Mouse (Mus musculus) hindbrain, embryonic 12.5 days (tissue): Measurements from ENCODE around the gene Plekho1. TPM values are rescaled to one million over a fixed set of nuclear protein-coding genes. Genes with fewer than 3 reads are reported as not detected.
"Not testable (repeated sequence)": the region's sequence is repeated elsewhere in the genome, so short reads cannot be mapped to it uniquely, and the experiment has no call there.

Source experiments
- ATAC-seq: fragments of 200-750 bp; cut with Nextera tagmentation; 2 replicates; pipeline ENCODE4 v1.8.0; 2017; ENCODE audit warnings: moderate TSS enrichment; ENCODE audit not compliant: low FRiP score
- H3K27ac ChIP-seq: fragments of 300-500 bp; sonication (generic); 2 replicates; pipeline ENCODE4 v1.5.1; 2016; ENCODE audit warnings: mild to moderate bottlenecking
- H3K27me3 ChIP-seq: fragments of 300-500 bp; sonication (generic); 2 replicates; pipeline ENCODE4 v1.6.1; 2016; ENCODE audit warnings: mild to moderate bottlenecking
- H3K36me3 ChIP-seq: fragments of 300-500 bp; sonication (generic); 2 replicates; pipeline ENCODE4 v1.6.1; 2016; ENCODE audit warnings: mild to moderate bottlenecking
- H3K4me1 ChIP-seq: fragments of 300-500 bp; sonication (generic); 2 replicates; pipeline ENCODE4 v1.6.1; 2016
- H3K4me2 ChIP-seq: fragments of 300-500 bp; sonication (generic); replicated peaks from 2 replicates; pipeline ENCODE4 v1.6.1; 2016; ENCODE audit warnings: mild to moderate bottlenecking
- H3K4me3 ChIP-seq: fragments of 300-500 bp; sonication (generic); 2 replicates; pipeline ENCODE4 v1.5.1; 2016; ENCODE audit warnings: mild to moderate bottlenecking
- H3K9ac ChIP-seq: fragments of 300-500 bp; sonication (generic); 2 replicates; pipeline ENCODE4 v1.6.1; 2016; ENCODE audit warnings: mild to moderate bottlenecking, moderate library complexity
- H3K9me3 ChIP-seq: fragments of 300-500 bp; sonication (generic); replicated peaks from 2 replicates; pipeline ENCODE4 v1.6.1; 2016; ENCODE audit warnings: mild to moderate bottlenecking
- WGBS: fragments of 180-500 bp; shearing (Covaris S2); methylation state at CpG from one replicate; pipeline ENCODE4 v1.1.7; 2016; 5-methylcytosine and 5-hydroxymethylcytosine counted together
- polyA plus RNA-seq: library from polyadenylated mRNA; unstranded; fragments of >200 nt; fragmentation: Nextera tagmentation; extraction: Ambion mirVana; gene quantifications from 2 replicates; pipeline ENCODE4 v1.2.1, GENCODE M21; 2016

The Plekho1 gene
- polyA plus RNA-seq, 1 experiment from 2014 or later = 79.3 TPM

DNA sequence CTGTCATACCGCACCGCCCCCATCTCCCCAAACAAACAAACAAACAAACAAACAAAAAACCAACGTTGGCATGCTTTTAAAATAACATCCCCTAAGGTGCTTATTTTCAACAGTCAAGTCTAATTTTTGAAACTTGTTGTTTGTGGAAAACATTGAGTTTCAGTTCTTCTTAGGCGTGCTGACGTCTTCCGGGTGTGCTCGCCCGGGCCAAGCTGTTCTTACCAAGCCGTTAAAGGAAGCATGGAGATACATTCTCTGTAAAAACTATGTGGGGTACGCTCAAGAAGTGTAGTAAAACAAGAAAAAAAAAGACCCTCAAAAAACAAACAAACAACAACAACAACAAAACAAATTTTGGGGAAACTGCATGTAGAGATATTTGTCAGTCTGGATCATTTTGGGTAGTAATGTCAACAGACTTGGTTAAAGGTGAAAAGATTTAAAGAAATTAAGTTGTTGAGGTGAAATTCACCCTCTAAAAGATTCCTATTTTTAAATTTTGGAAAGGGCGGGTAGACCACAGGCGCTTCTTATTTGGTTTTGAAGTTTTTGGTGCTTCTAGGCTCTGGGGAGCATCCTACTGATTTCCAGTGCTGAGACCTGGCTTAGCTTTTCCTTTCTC is 23.4 kb downstream of the Plekho1 start:
- H3K27ac ChIP-seq = peak overlapping the region; percentile 81
- 0 out of 2 replicates have a peak overlapping the region, but pooled peaks have one; percentile 23 for H3K4me3 ChIP-seq
- 0 out of 2 replicates have a peak overlapping the region, but pooled peaks have one; percentile 41 for H3K9ac ChIP-seq

GRCm38 (mm10) chr3:95970661-95971060 is 25.1 kb downstream of the Plekho1 start:
- 62% methylated on average over 7 of the region's 7 CpGs for WGBS
- not testable (repeated sequence) for H3K4me3 ChIP-seq, ATAC-seq, H3K36me3 ChIP-seq, H3K9ac ChIP-seq, H3K4me2 ChIP-seq, H3K27me3 ChIP-seq, H3K27ac ChIP-seq, H3K9me3 ChIP-seq
- peaks cover 16% of the 10 kb centered on the region for H3K4me1 ChIP-seq

More for the DNA sequence above, 23.4 kb downstream of the Plekho1 start:
- 73% methylated on average over 12 of the region's 12 CpGs for WGBS
- Histone ChIP-seq H3K4me2 (peak overlapping the region; percentile 56), H3K27me3 (no peaks in the 10 kb centered on the region), H3K36me3 (no peaks in the 10 kb centered on the region), H3K4me1 (peaks cover 13% of the 10 kb centered on the region), H3K9me3 (no peaks in the 10 kb centered on the region)
- ATAC-seq = no peak

DNA sequence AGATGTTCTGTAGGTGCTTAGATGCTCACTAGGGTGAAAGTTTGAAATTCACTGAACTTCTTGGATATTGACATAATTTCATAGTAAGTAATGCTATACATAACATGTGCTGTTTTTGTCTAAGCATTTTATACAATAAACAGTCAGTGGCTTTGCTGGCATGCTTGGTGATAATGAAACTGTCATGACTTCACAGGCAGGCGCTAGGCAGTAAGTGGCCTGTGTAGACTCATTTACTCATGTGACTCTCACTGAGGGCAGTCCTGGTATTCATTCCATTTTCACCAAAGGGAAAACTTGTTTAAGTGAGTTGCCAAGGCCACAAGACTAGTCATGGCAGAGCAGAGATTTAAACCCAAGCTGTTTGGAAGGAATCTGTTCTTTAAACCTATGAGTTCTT is 26.5 kb downstream of the Plekho1 start:
- 89% methylated on average over 1 of the region's 1 CpGs for WGBS
- H3K27me3 ChIP-seq = 0 out of 2 replicates have a peak, but pooled peaks cover 4% of the 10 kb centered on the region

GRCm38 (mm10) chr3:95965518-95966451 is 30.0 kb downstream of the Plekho1 start:
- ATAC-seq = no peak
- Histone ChIP-seq H3K4me3 (no peak overlapping the region), H3K27me3 (0 out of 2 replicates have a peak, but pooled peaks cover 4% of the 10 kb centered on the region), H3K9ac (0 out of 2 replicates have a peak overlapping the region, but pooled peaks have one; percentile 14), H3K4me2 (peak overlapping the region; percentile 32), H3K4me1 (peaks cover 3% of the 10 kb centered on the region; the same call in 1 of the 2 replicates), H3K36me3 (no peaks in the 10 kb centered on the region), H3K9me3 (no peaks in the 10 kb centered on the region), H3K27ac (no peak overlapping the region)
- WGBS = 14% methylated on average over 7 of the region's 7 CpGs

More for the DNA sequence above, 26.5 kb downstream of the Plekho1 start:
- H3K4me1 ChIP-seq = peaks cover 16% of the 10 kb centered on the region
- H3K4me2 ChIP-seq = no peak overlapping the region
- no peaks in the 10 kb centered on the region for H3K9me3 ChIP-seq
- H3K4me3 ChIP-seq = no peak overlapping the region
- no peak overlapping the region for H3K27ac ChIP-seq
- ATAC-seq = no peak
- H3K36me3 ChIP-seq = no peaks in the 10 kb centered on the region
- H3K9ac ChIP-seq = no peak overlapping the region

DNA sequence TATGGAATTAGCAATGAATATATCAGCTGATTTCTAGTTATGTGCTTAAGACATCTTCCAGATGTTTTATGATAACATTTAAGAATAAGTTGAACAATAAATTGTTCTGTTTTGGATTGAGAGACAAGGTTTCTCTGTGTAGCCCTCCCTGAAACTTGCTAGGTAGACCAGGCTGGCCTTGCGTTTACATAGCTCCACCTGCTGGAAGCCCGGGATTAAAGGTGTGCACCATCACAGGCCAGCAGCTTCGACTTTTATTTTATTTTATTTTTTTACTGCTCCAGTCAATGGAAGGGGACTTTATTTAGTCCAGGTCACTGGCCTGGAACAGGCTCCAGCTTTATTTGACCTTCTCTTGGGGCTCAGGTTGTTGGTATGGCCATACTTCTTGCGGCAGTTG is 32.1 kb downstream of the Plekho1 start:
- 48% methylated on average over 4 of the region's 4 CpGs for WGBS
- Histone ChIP-seq H3K4me2 (no peak overlapping the region), H3K9me3 (no peaks in the 10 kb centered on the region), H3K4me1 (peaks cover 3% of the 10 kb centered on the region; the same call in 1 of the 2 replicates), H3K9ac (no peak overlapping the region), H3K27ac (no peak overlapping the region), H3K27me3 (0 out of 2 replicates have a peak, but pooled peaks cover 4% of the 10 kb centered on the region), H3K4me3 (no peak overlapping the region), H3K36me3 (no peaks in the 10 kb centered on the region)
- ATAC-seq = no peak

- no peak for ATAC-seq
- Histone ChIP-seq H3K9me3 (no peaks in the 10 kb centered on the region), H3K4me1 (peaks cover 3% of the 10 kb centered on the region; the same call in 1 of the 2 replicates), H3K4me3 (no peak overlapping the region), H3K27me3 (0 out of 2 replicates have a peak, but pooled peaks cover 4% of the 10 kb centered on the region), H3K4me2 (no peak overlapping the region), H3K9ac (no peak overlapping the region), H3K27ac (no peak overlapping the region), H3K36me3 (no peaks in the 10 kb centered on the region)
- 37% methylated on average over 2 of the region's 2 CpGs for WGBS
These were observed 32.6 kb downstream of the Plekho1 start for GRCm38 (mm10) chr3:95963230-95963629.

DNA sequence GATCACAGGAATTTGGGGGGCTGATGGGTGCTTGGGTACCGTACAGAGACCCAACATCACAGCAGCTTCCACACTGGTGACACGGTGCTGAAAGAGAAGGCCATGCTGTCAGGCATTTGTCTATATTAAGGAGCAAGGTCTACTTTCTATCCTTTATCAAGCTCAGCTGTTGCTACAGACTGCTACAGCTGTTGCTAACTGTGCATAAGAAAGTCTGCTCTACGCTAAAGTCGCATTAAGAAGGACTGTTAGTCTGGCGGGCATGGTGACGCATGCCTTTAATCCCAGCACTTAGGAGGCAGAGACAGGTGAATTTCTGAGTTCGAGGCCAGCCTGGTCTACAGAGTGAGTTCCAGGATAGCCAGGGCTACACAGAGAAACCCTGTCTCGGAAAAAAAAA is 33.6 kb downstream of the Plekho1 start:
- ATAC-seq, H3K36me3 ChIP-seq, H3K27me3 ChIP-seq, H3K27ac ChIP-seq, H3K4me3 ChIP-seq, H3K4me1 ChIP-seq, H3K4me2 ChIP-seq, H3K9me3 ChIP-seq, H3K9ac ChIP-seq: not testable (repeated sequence)
- 82% methylated on average over 8 of the region's 8 CpGs for WGBS

- no peak overlapping the region for H3K27ac ChIP-seq
- no peak for ATAC-seq
- no peaks in the 10 kb centered on the region for H3K36me3 ChIP-seq
- H3K4me1 ChIP-seq = no peaks in the 10 kb centered on the region
- H3K9ac ChIP-seq = no peak overlapping the region
- no peak overlapping the region for H3K4me3 ChIP-seq
- no peaks in the 10 kb centered on the region for H3K9me3 ChIP-seq
- WGBS = 96% methylated on average over 1 of the region's 1 CpGs
- no peaks in the 10 kb centered on the region for H3K27me3 ChIP-seq
- H3K4me2 ChIP-seq = no peak overlapping the region
These were observed 36.0 kb downstream of the Plekho1 start for GRCm38 (mm10) chr3:95959807-95960206.

DNA sequence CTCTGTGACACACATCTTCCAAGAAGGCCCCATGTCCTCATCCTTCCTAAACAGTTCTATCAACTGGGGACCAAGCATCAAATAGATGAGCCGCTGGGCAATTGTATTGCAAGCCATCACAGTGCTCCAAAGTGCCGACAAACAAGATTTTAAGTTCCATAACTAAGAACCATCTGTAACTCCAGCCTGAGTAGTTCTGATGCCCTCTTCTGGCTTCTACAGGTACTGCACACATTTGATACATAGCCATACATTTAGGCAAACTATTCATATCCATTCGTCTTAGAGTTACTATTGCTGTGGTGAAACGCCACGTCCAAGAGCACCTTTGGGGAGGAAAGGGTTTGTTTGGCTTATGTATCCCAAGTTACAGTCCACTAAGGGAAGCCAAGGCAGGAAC is 36.7 kb downstream of the Plekho1 start:
- no peaks in the 10 kb centered on the region for H3K27me3 ChIP-seq
- no peaks in the 10 kb centered on the region for H3K9me3 ChIP-seq
- no peak overlapping the region for H3K9ac ChIP-seq
- H3K27ac ChIP-seq = no peak overlapping the region
- ATAC-seq = no peak
- H3K4me1 ChIP-seq = no peaks in the 10 kb centered on the region
- no peak overlapping the region for H3K4me3 ChIP-seq
- H3K4me2 ChIP-seq = no peak overlapping the region
- WGBS = 82% methylated on average over 5 of the region's 5 CpGs
- no peaks in the 10 kb centered on the region for H3K36me3 ChIP-seq

- H3K9ac ChIP-seq = no peak overlapping the region
- WGBS = 73% methylated on average over 8 of the region's 8 CpGs
- H3K4me3 ChIP-seq = no peak overlapping the region
- no peaks in the 10 kb centered on the region for H3K27me3 ChIP-seq
- no peak overlapping the region for H3K4me2 ChIP-seq
- H3K36me3 ChIP-seq = no peaks in the 10 kb centered on the region
- H3K9me3 ChIP-seq = no peaks in the 10 kb centered on the region
- 0 out of 2 replicates have a peak, but pooled peaks cover 8% of the 10 kb centered on the region for H3K4me1 ChIP-seq
- H3K27ac ChIP-seq = no peak overlapping the region
- ATAC-seq = no peak
These were observed 38.2 kb downstream of the Plekho1 start for GRCm38 (mm10) chr3:95957359-95958148.

DNA sequence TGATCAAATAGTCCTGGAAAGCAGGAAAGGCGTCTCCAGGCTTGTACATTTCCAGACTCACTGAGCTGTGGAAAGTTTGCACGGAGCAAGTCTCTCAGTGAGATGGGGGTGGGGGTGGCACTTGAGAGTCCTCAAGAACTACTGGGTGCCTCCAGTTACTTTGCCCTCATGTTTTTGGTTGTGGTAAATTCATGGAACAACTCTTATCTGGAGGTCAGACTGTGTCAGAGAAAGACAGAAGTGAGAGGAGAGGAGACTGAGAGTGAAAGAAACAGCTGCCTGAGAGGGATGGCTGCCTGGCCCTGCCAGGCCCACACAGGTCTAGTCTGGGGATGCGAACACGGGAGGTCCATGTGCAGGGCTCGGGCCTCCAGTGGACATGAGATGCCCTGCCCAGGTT is 40.5 kb downstream of the Plekho1 start:
- H3K4me3 ChIP-seq = no peak overlapping the region
- WGBS = 91% methylated on average over 5 of the region's 5 CpGs
- no peak overlapping the region for H3K4me2 ChIP-seq
- no peak overlapping the region for H3K9ac ChIP-seq
- no peaks in the 10 kb centered on the region for H3K9me3 ChIP-seq
- H3K36me3 ChIP-seq = no peaks in the 10 kb centered on the region
- H3K27ac ChIP-seq = no peak overlapping the region
- no peaks in the 10 kb centered on the region for H3K27me3 ChIP-seq
- ATAC-seq = no peak
- H3K4me1 ChIP-seq = peaks cover 15% of the 10 kb centered on the region; the same call in 1 of the 2 replicates
